9 mouse cellular contexts compared by ENCODE assay signal in the genomic region with DNA sequence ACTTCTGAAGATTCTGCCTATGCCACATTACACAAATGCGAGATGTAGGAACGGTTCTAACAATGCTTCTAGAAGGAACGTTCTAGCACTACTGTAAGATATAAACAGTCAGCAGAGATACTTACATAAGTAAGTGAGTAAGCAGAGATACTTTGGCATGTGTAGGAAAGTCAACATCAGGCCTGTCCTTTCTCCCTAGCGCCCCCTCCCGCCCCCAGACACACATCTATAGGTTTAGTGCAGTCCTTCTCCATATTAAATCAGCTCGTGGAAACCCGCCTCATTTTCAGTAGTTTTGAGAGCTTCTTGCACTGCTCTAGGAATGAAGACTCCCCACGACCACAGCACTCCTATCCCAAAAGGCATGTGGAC. TPM values are rescaled to one million over a fixed set of nuclear protein-coding genes. Genes with fewer than 3 reads are reported as not detected.
DNase-seq lines count a peak whose midpoint lies in the region; ATAC-seq lines count a peak whose summit lies in the region.
"Had no signal": no experiment of that assay in that cellular context is flagged by ENCODE, and none has a peak within 500 bp of the region (broad histone marks: within the 10 kb centered on the region; RNA-seq: fewer than 3 reads in every experiment).

No protein-coding gene starts in this region.

- H3K9me3 ChIP-seq in hindbrain, embryonic 10.5 days = no peaks in the 10 kb centered on the region
- no peaks in the 10 kb centered on the region for H3K9me3 ChIP-seq in liver, embryonic 12.5 days (replicated peaks)
- no peaks in the 10 kb centered on the region for H3K9me3 ChIP-seq in neural tube, embryonic 12.5 days

- peak overlapping the region; percentile 92 for H3K4me2 ChIP-seq in liver, embryonic 12.5 days
- H3K4me2 ChIP-seq in neural tube, embryonic 12.5 days (replicated peaks) = peak overlapping the region; percentile 82

- H3K4me1 ChIP-seq in hindbrain, embryonic 10.5 days (replicated peaks) = peaks cover 15% of the 10 kb centered on the region
- H3K4me1 ChIP-seq in liver, embryonic 12.5 days = peaks cover 25% of the 10 kb centered on the region
- no peaks in the 10 kb centered on the region; the same call in 1 of the 2 replicates for H3K4me1 ChIP-seq in neural tube, embryonic 12.5 days

- H3K27me3 ChIP-seq in hindbrain, embryonic 10.5 days (ENCODE audit: insufficient read depth, poor library complexity, severe bottlenecking) = peaks cover 21% of the 10 kb centered on the region
- peaks cover 17% of the 10 kb centered on the region; the same call in 1 of the 2 replicates for H3K27me3 ChIP-seq in liver, embryonic 12.5 days (replicated peaks)
- H3K27me3 ChIP-seq in neural tube, embryonic 12.5 days (replicated peaks) = 0 out of 2 replicates have a peak, but pooled peaks cover under 1% of the 10 kb centered on the region

- 14% methylated on average over 8 of the region's 8 CpGs for WGBS in hindbrain, embryonic 10.5 days
- WGBS in liver, embryonic 12.5 days (ENCODE audit: insufficient replicate concordance) = 16% methylated on average over 8 of the region's 8 CpGs
- WGBS in neural tube, embryonic 12.5 days = 14% methylated on average over 8 of the region's 8 CpGs

- H3K4me3 ChIP-seq in hindbrain, embryonic 10.5 days = peak overlapping the region; percentile 62
- peak overlapping the region; percentile 64 for H3K4me3 ChIP-seq in liver, embryonic 12.5 days
- peak overlapping the region; percentile 43; the same call in 1 of the 2 replicates for H3K4me3 ChIP-seq in neural tube, embryonic 12.5 days

- DNase-seq in cerebellum, adult 18-20 months = peak; percentile 47 to 49
- DNase-seq in cerebellum, adult 11 months = no peak
- DNase-seq in B cell, adult 2 months = peak; percentile 76 to 80
- peak; percentile 76 for DNase-seq in embryo, embryonic 11 days
- DNase-seq in hindbrain, embryonic 10.5 days (ENCODE audit: low spot score) = no peak
- DNase-seq in thymus, postnatal 14 days = peak; percentile 90

- H3K36me3 ChIP-seq in hindbrain, embryonic 10.5 days = no peaks in the 10 kb centered on the region
- no peaks in the 10 kb centered on the region for H3K36me3 ChIP-seq in liver, embryonic 12.5 days
- no peaks in the 10 kb centered on the region for H3K36me3 ChIP-seq in neural tube, embryonic 12.5 days

- H3K27ac ChIP-seq in hindbrain, embryonic 10.5 days = peak overlapping the region; percentile 90
- H3K27ac ChIP-seq in liver, embryonic 12.5 days = peak overlapping the region; percentile 80
- H3K27ac ChIP-seq in neural tube, embryonic 12.5 days = no peak overlapping the region

- peak overlapping the region; percentile 80 for H3K9ac ChIP-seq in liver, embryonic 12.5 days
- peak overlapping the region; percentile 58 for H3K9ac ChIP-seq in neural tube, embryonic 12.5 days

- peak; percentile 65 for ATAC-seq in liver, embryonic 12.5 days
- no peak; the same call in 1 of the 2 replicates for ATAC-seq in neural tube, embryonic 12.5 days (ENCODE audit: low FRiP score, low read depth)

RNA-seq across cellular contexts. Expression of a gene that starts 7.9 kb away (rescaled TPM):
- polyA plus RNA-seq in hindbrain, embryonic 10.5 days (2016; fragmentation: Nextera tagmentation; extraction: Ambion mirVana) = 9.4 and 9.7 TPM in 2 replicates
- 23.6 and 31.6 TPM in 2 replicates for polyA plus RNA-seq in liver, embryonic 12.5 days (2016; fragmentation: Nextera tagmentation; extraction: Ambion mirVana)
- polyA plus RNA-seq in neural tube, embryonic 12.5 days (2016; fragmentation: Nextera tagmentation; extraction: Ambion mirVana) = 9.1 and 16.6 TPM in 2 replicates

RNA-seq across cellular contexts. Expression of a gene that starts 9.0 kb away (rescaled TPM):
- 49.7 and 51.9 TPM in 2 replicates for polyA plus RNA-seq in hindbrain, embryonic 10.5 days (2016; fragmentation: Nextera tagmentation; extraction: Ambion mirVana)
- polyA plus RNA-seq in liver, embryonic 12.5 days (2016; fragmentation: Nextera tagmentation; extraction: Ambion mirVana) = 99.1 and 113 TPM in 2 replicates
- polyA plus RNA-seq in neural tube, embryonic 12.5 days (2016; fragmentation: Nextera tagmentation; extraction: Ambion mirVana) = 41.2 and 58.9 TPM in 2 replicates

RNA-seq across cellular contexts. Expression of a gene that starts 14.3 kb away (rescaled TPM):
- 6.8 and 13.6 TPM in 2 replicates for polyA plus RNA-seq in hindbrain, embryonic 10.5 days (2016; fragmentation: Nextera tagmentation; extraction: Ambion mirVana)
- 27.0 and 29.3 TPM in 2 replicates for polyA plus RNA-seq in liver, embryonic 12.5 days (2016; fragmentation: Nextera tagmentation; extraction: Ambion mirVana)
- 8.5 and 13.5 TPM in 2 replicates for polyA plus RNA-seq in neural tube, embryonic 12.5 days (2016; fragmentation: Nextera tagmentation; extraction: Ambion mirVana)

RNA-seq across cellular contexts. Expression of a gene that starts 16.4 kb away (rescaled TPM):
- polyA plus RNA-seq in hindbrain, embryonic 10.5 days (2016; fragmentation: Nextera tagmentation; extraction: Ambion mirVana) = 1.7 and 1.9 TPM in 2 replicates
- 2.4 and 2.7 TPM in 2 replicates for polyA plus RNA-seq in liver, embryonic 12.5 days (2016; fragmentation: Nextera tagmentation; extraction: Ambion mirVana)
- polyA plus RNA-seq in neural tube, embryonic 12.5 days (2016; fragmentation: Nextera tagmentation; extraction: Ambion mirVana) = 1.4 and 1.5 TPM in 2 replicates

RNA-seq across cellular contexts. Expression of a gene that starts 30.9 kb away (rescaled TPM):
- 0.42 and 0.56 TPM in 2 replicates for polyA plus RNA-seq in hindbrain, embryonic 10.5 days (2016; fragmentation: Nextera tagmentation; extraction: Ambion mirVana)
- polyA plus RNA-seq in liver, embryonic 12.5 days (2016; fragmentation: Nextera tagmentation; extraction: Ambion mirVana) = 2.7 and 3.0 TPM in 2 replicates
- polyA plus RNA-seq in neural tube, embryonic 12.5 days (2016; fragmentation: Nextera tagmentation; extraction: Ambion mirVana) = 0.50 and 1.1 TPM in 2 replicates
- polyA plus RNA-seq: large intestine, adult 2 months had no signal

Comparison
In these comparisons a context has a peak if more than half of its experiments do, and no peak if none do; other contexts are left out.
1. DNase-seq: peak in cerebellum, adult 18-20 months (2 of 2), B cell, adult 2 months (2 of 2), embryo, embryonic 11 days (single experiment) and thymus, postnatal 14 days (single experiment); none in cerebellum, adult 11 months (single experiment) and hindbrain, embryonic 10.5 days (single experiment).
2. Peak in every context shown above with its lines, with median percentiles within 50 percentile points of each other: H3K4me3 ChIP-seq.